16 mouse cellular contexts compared by ENCODE assay signal in genomic region chr12:28436536-28436935, GRCm38 (mm10).
"Had no signal": no experiment of that assay in that cellular context is flagged by ENCODE, and none has a peak within 500 bp of the region (broad histone marks: within the 10 kb centered on the region; RNA-seq: fewer than 3 reads in every experiment).

No protein-coding gene starts in this region.

- H3K9ac ChIP-seq: neural tube, embryonic 13.5 days; neural tube, embryonic 15.5 days; stomach, embryonic 15.5 days had no signal

- H3K4me3 ChIP-seq: neural tube, embryonic 13.5 days; neural tube, embryonic 15.5 days; stomach, embryonic 15.5 days had no signal

- H3K4me2 ChIP-seq: neural tube, embryonic 13.5 days; neural tube, embryonic 15.5 days; stomach, embryonic 15.5 days had no signal

- H3K4me1 ChIP-seq: stomach, embryonic 15.5 days had no signal

- H3K27ac ChIP-seq: neural tube, embryonic 13.5 days; neural tube, embryonic 15.5 days; stomach, embryonic 15.5 days; stomach, postnatal 0 days had no signal

- H3K9me3 ChIP-seq: neural tube, embryonic 13.5 days; neural tube, embryonic 15.5 days; stomach, embryonic 15.5 days had no signal

- H3K27me3 ChIP-seq: neural tube, embryonic 13.5 days; neural tube, embryonic 15.5 days; stomach, embryonic 15.5 days had no signal

- H3K36me3 ChIP-seq: neural tube, embryonic 13.5 days; neural tube, embryonic 15.5 days; stomach, embryonic 15.5 days had no signal

- DNase-seq: retina, postnatal 1 day; right cerebral cortex, adult 18-20 months; right cerebral cortex, postnatal 14 days; right cerebral cortex, postnatal 25 days; right cerebral cortex, postnatal 4 days; spleen, adult 18-20 months; thymus, adult 18-20 months; thymus, adult 2 months; thymus, postnatal 14 days; thymus, postnatal 25 days; thymus, postnatal 36 days; thymus, postnatal 4 days had no signal
